Mouse (Mus musculus): Measurements from ENCODE around the gene Kif3c.

DNA sequence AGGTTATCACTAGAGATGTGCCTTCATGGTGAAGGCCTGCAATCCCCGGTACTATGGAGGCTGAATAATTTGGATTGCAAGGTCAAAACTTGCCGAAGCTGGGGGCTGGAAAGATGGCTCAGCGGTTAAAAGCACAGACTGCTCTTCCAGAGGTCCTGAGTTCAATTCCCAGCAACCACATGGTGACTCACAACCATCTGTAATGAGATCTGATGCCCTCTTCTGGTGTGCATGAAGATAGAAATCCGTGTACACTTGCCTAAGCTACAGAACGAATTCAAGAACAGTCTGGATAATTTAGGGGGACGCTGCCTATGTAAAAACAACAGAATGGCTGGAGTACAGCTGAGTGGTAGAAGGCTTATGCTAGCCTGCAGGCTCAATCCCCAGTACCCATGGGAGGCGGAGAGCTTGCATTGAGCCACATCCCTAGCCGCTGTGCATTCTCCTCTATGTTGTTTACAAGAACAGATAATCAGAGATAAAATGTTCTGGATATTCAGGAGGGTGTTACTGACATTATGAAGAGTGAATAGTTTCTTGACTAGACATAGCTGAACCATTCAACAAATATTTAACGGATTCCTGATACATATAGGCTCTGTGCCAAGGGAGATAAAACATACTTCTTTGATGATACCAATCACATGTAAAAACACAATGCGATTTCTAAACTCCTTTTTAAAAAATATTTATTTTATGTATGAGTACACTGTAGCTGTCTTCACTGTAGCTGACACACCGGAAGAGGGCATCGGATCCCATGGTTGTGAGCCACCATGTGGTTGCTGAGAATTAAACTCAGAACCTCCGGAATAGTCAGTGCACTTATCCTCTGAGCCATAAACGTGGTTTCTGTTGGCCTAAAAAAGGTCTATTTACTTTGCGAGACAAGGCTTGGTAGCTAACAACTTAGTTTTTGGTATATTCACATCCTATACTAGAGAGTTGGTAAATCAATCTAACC lies 60.7 kb downstream of the Kif3c start:
- TF ChIP-seq CTCF (IDR thresholded peaks at IDR 0.05; ENCODE audit: low read depth) (peak; percentile 40), EP300 (IDR thresholded peaks at IDR 0.05; ENCODE audit: low read depth) (0 out of 2 replicates have a peak, but pooled peaks have one; percentile 1)
